Mouse (Mus musculus) heart, embryonic 12.5 days (tissue): ENCODE results near the gene Gnl1. TPM values are rescaled to one million over a fixed set of nuclear protein-coding genes. Genes with fewer than 3 reads are reported as not detected.
A peak's percentile ranks its signal among the peaks of the same experiment; 100 is the strongest.
"Not testable (repeated sequence)": the region's sequence is repeated elsewhere in the genome, so short reads cannot be mapped to it uniquely, and the experiment has no call there.

ENCODE experiments used
- ATAC-seq: fragments of 200-750 bp; cut with Nextera tagmentation; 2 replicates; pipeline ENCODE4 v1.8.0; 2017; ENCODE audit warnings: moderate TSS enrichment, moderate library complexity; ENCODE audit not compliant: insufficient number of reproducible peaks, low FRiP score
- H3K27ac ChIP-seq: fragments of 300-500 bp; sonication (generic); 2 replicates; pipeline ENCODE4 v1.5.1; 2016; ENCODE audit warnings: mild to moderate bottlenecking, moderate library complexity; ENCODE audit not compliant: poor library complexity, severe bottlenecking
- H3K27me3 ChIP-seq: fragments of 300-500 bp; sonication (generic); replicated peaks from 2 replicates; pipeline ENCODE4 v1.6.1; 2016; ENCODE audit warnings: mild to moderate bottlenecking, moderate library complexity
- H3K36me3 ChIP-seq: fragments of 300-500 bp; sonication (generic); 2 replicates; pipeline ENCODE4 v1.6.1; 2016; ENCODE audit warnings: mild to moderate bottlenecking, moderate library complexity
- H3K4me1 ChIP-seq: fragments of 300-500 bp; sonication (generic); replicated peaks from 2 replicates; pipeline ENCODE4 v1.6.1; 2016; ENCODE audit warnings: mild to moderate bottlenecking
- H3K4me2 ChIP-seq: fragments of 300-500 bp; sonication (generic); 2 replicates; pipeline ENCODE4 v1.6.1; 2016; ENCODE audit warnings: mild to moderate bottlenecking, moderate library complexity
- H3K4me3 ChIP-seq: fragments of 300-500 bp; sonication (generic); 2 replicates; pipeline ENCODE4 v1.5.1; 2016; ENCODE audit warnings: mild to moderate bottlenecking
- H3K9ac ChIP-seq: fragments of 300-500 bp; sonication (generic); 2 replicates; pipeline ENCODE4 v1.6.1; 2016; ENCODE audit warnings: mild to moderate bottlenecking, moderate library complexity
- H3K9me3 ChIP-seq: fragments of 300-500 bp; sonication (generic); replicated peaks from 2 replicates; pipeline ENCODE4 v1.6.1; 2016; ENCODE audit warnings: mild to moderate bottlenecking, moderate library complexity
- WGBS: fragments of 180-500 bp; shearing (Covaris S2); methylation state at CpG from one replicate; pipeline ENCODE4 v1.1.7; 2016; 5-methylcytosine and 5-hydroxymethylcytosine counted together
- polyA plus RNA-seq: library from polyadenylated mRNA; unstranded; fragments of >200 nt; fragmentation: Nextera tagmentation; extraction: Ambion mirVana; gene quantifications from 2 replicates; pipeline ENCODE4 v1.2.1, GENCODE M21; 2016

Gnl1 gene
- polyA plus RNA-seq: 39.8 and 42.4 TPM in 2 replicates

- Histone ChIP-seq H3K4me3 (peak within 1 kb of the TSS; percentile 79), H3K4me1 (peaks cover 16% of the 10 kb centered on the region), H3K9me3 (no peaks in the 10 kb centered on the region), H3K9ac (peak within 1 kb of the TSS; percentile 86), H3K27ac (peak within 1 kb of the TSS; percentile 96), H3K4me2 (peak within 1 kb of the TSS; percentile 70), H3K27me3 (no peaks in the 10 kb centered on the region), H3K36me3 (peaks cover 46% of the 10 kb centered on the region)
- WGBS: under 1% methylated on average over 97 of the region's 109 CpGs
- ATAC-seq: peak; percentile 91
Measured at GRCm38 (mm10) chr17:35979401-35980362, at the start of gene Gnl1, which contains the start of gene Prr3. Gnl1 (plus strand) TSS chr17:35979851. Prr3 (minus strand) TSS chr17:35980236.

GRCm38 (mm10) chr17:35930627-35931026, 49.0 kb upstream of the Gnl1 start:
- peaks cover 9% of the 10 kb centered on the region; the same call in 1 of the 2 replicates for H3K4me1 ChIP-seq
- H3K4me2 ChIP-seq: no peak overlapping the region
- H3K9ac ChIP-seq: no peak overlapping the region
- no peak overlapping the region for H3K4me3 ChIP-seq
- H3K36me3 ChIP-seq: peaks cover 64% of the 10 kb centered on the region
- 92% methylated on average over 12 of the region's 12 CpGs for WGBS
- no peaks in the 10 kb centered on the region for H3K27me3 ChIP-seq
- ATAC-seq: no peak; the same call in 1 of the 2 replicates
- no peaks in the 10 kb centered on the region for H3K9me3 ChIP-seq
- H3K27ac ChIP-seq: no peak overlapping the region

- Histone ChIP-seq H3K27ac (no peak overlapping the region), H3K36me3 (peaks cover 47% of the 10 kb centered on the region), H3K9me3 (no peaks in the 10 kb centered on the region), H3K27me3 (no peaks in the 10 kb centered on the region), H3K4me2 (no peak overlapping the region), H3K4me1 (no peaks in the 10 kb centered on the region), H3K9ac (no peak overlapping the region), H3K4me3 (no peak overlapping the region)
- ATAC-seq: no peak
- 92% methylated on average over 4 of the region's 4 CpGs for WGBS
Measured at GRCm38 (mm10) chr17:35932608-35933007, 47.0 kb upstream of the Gnl1 start.

GRCm38 (mm10) chr17:35935763-35936162, 43.9 kb upstream of the Gnl1 start:
- not testable (repeated sequence) for H3K9ac ChIP-seq, H3K27ac ChIP-seq, H3K4me2 ChIP-seq, H3K9me3 ChIP-seq, H3K27me3 ChIP-seq, H3K4me1 ChIP-seq, ATAC-seq, H3K4me3 ChIP-seq
- peaks cover 16% of the 10 kb centered on the region for H3K36me3 ChIP-seq
- 83% methylated on average over 14 of the region's 14 CpGs for WGBS

GRCm38 (mm10) chr17:35937700-35938348, 41.8 kb upstream of the Gnl1 start:
- peaks cover 2% of the 10 kb centered on the region; the same call in 1 of the 2 replicates for H3K9me3 ChIP-seq
- 27% methylated on average over 2 of the region's 2 CpGs for WGBS
- H3K4me3 ChIP-seq: no peak overlapping the region
- ATAC-seq: no peak
- H3K9ac ChIP-seq: no peak overlapping the region
- H3K4me2 ChIP-seq: no peak overlapping the region
- H3K27ac ChIP-seq: no peak overlapping the region
- no peaks in the 10 kb centered on the region for H3K4me1 ChIP-seq
- H3K36me3 ChIP-seq: no peaks in the 10 kb centered on the region
- no peaks in the 10 kb centered on the region for H3K27me3 ChIP-seq

GRCm38 (mm10) chr17:35939108-35939507, 40.5 kb upstream of the Gnl1 start:
- Histone ChIP-seq H3K36me3 (no peaks in the 10 kb centered on the region), H3K27ac (no peak overlapping the region), H3K4me1 (no peaks in the 10 kb centered on the region), H3K4me3 (no peak overlapping the region), H3K27me3 (no peaks in the 10 kb centered on the region), H3K4me2 (no peak overlapping the region), H3K9ac (no peak overlapping the region), H3K9me3 (peaks cover 2% of the 10 kb centered on the region; the same call in 1 of the 2 replicates)
- WGBS: 49% methylated on average over 2 of the region's 2 CpGs
- no peak for ATAC-seq

- Histone ChIP-seq H3K27ac (no peak overlapping the region), H3K27me3 (no peaks in the 10 kb centered on the region), H3K36me3 (no peaks in the 10 kb centered on the region), H3K4me1 (no peaks in the 10 kb centered on the region), H3K4me2 (no peak overlapping the region), H3K9me3 (peaks cover 2% of the 10 kb centered on the region; the same call in 1 of the 2 replicates), H3K4me3 (no peak overlapping the region), H3K9ac (no peak overlapping the region)
- WGBS: 62% methylated on average over 1 of the region's 1 CpGs
- no peak for ATAC-seq
Measured at GRCm38 (mm10) chr17:35939941-35940340, 39.7 kb upstream of the Gnl1 start.

- not testable (repeated sequence) for H3K4me3 ChIP-seq, H3K4me1 ChIP-seq, H3K4me2 ChIP-seq, H3K9ac ChIP-seq, H3K27ac ChIP-seq, H3K27me3 ChIP-seq, ATAC-seq, H3K9me3 ChIP-seq
- H3K36me3 ChIP-seq: peaks cover 11% of the 10 kb centered on the region
Measured at GRCm38 (mm10) chr17:35950946-35951345, 28.7 kb upstream of the Gnl1 start.

- H3K9me3 ChIP-seq, H3K4me3 ChIP-seq, H3K27me3 ChIP-seq, H3K4me1 ChIP-seq, H3K27ac ChIP-seq, ATAC-seq, H3K4me2 ChIP-seq, H3K9ac ChIP-seq: not testable (repeated sequence)
- H3K36me3 ChIP-seq: peaks cover 27% of the 10 kb centered on the region
- WGBS: 84% methylated on average over 3 of the region's 3 CpGs
Measured at GRCm38 (mm10) chr17:35952559-35952958, 27.1 kb upstream of the Gnl1 start.

- peaks cover 48% of the 10 kb centered on the region for H3K36me3 ChIP-seq
- WGBS: 76% methylated on average over 8 of the region's 8 CpGs
- H3K4me2 ChIP-seq: no peak overlapping the region
- H3K4me1 ChIP-seq: no peaks in the 10 kb centered on the region
- H3K27ac ChIP-seq: no peak overlapping the region
- no peaks in the 10 kb centered on the region for H3K27me3 ChIP-seq
- no peak for ATAC-seq
- no peak overlapping the region for H3K9ac ChIP-seq
- no peaks in the 10 kb centered on the region for H3K9me3 ChIP-seq
- no peak overlapping the region for H3K4me3 ChIP-seq
Measured at GRCm38 (mm10) chr17:35954665-35955064, 25.0 kb upstream of the Gnl1 start.

- Histone ChIP-seq H3K4me1 (no peaks in the 10 kb centered on the region), H3K9me3 (no peaks in the 10 kb centered on the region), H3K36me3 (peaks cover 88% of the 10 kb centered on the region), H3K27me3 (no peaks in the 10 kb centered on the region), H3K4me3 (no peak overlapping the region), H3K27ac (no peak overlapping the region), H3K9ac (no peak overlapping the region), H3K4me2 (no peak overlapping the region)
- 93% methylated on average over 15 of the region's 15 CpGs for WGBS
- no peak for ATAC-seq
Measured at GRCm38 (mm10) chr17:35958533-35959223, 21.0 kb upstream of the Gnl1 start.
